Mouse (Mus musculus) ES-Bruce4 (cell line): ENCODE data around the gene Rps6kb2.

Experiments
- CTCF ChIP-seq: IDR thresholded peaks from one replicate; pipeline ENCODE4 v1.8.1; 2011; ENCODE audit warnings: low read depth, low read length
- POLR2A ChIP-seq: IDR thresholded peaks from one replicate; pipeline ENCODE4 v1.8.1; 2011; ENCODE audit warnings: low read length; ENCODE audit not compliant: insufficient read depth

DNA sequence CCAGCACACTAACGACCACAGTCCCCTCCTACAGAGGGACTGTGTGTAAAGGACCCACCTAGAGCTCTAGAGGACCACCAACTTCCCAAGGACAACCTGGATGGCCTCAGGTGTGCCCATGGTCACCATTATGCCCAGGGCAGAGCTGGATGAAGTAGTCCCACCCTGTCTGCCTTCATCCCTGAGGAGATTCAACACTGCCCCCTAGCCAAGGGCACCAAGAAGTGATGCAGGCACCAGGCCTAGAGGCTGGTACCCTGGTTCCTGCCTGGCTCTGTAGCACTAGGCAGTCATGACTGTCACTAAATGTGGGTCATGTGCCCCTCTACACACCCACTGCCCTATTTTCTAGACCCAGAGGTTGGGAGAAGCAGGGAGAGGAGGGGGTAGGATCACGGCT is 31.4 kb downstream of the Rps6kb2 start:
- TF ChIP-seq CTCF (no peak), POLR2A (no peak)
